Mouse (Mus musculus) left cerebral cortex, adult 2 months (tissue): ENCODE data around the gene Pfdn5. TPM values are rescaled to one million over a fixed set of nuclear protein-coding genes. Genes with fewer than 3 reads are reported as not detected.

Source experiments
- DNase-seq, 2 experiments: peaks; one replicate each; pipeline ENCODE4 v3.0.0; 2021 to 2022; ENCODE audit warnings: low spot score in 2 of 2, mixed read lengths in 1 of 2; ENCODE audit errors: extremely low spot score in 1 of 2
- H3K27ac ChIP-seq: fragments of 200-600 bp; 2 replicates; pipeline ENCODE4 v1.8.1; 2022
- H3K4me3 ChIP-seq: fragments of 200-600 bp; 2 replicates; pipeline ENCODE4 v1.8.1; 2022
- CTCF ChIP-seq: fragments of 200-600 bp; IDR thresholded peaks from 2 replicates; pipeline ENCODE4 v1.8.1; 2022; ENCODE audit warnings: antibody characterized with exemption, mild to moderate bottlenecking, moderate library complexity
- intact Hi-C: fragments of 180-260 bp; cut with DNase I; formaldehyde crosslinking; loops from one replicate; pipeline ENCODE4 v1.15.1; 2025
- total RNA-seq, 2 experiments: library from RNA; stranded (reverse); gene quantifications; 2 replicates each; pipeline ENCODE4 v1.2.3; 2021

Gene Pfdn5
- total RNA-seq, 2 experiments from 2014 or later, result 408 to 428 TPM

GRCm38 (mm10) chr15:102356501-102357325 is 30.8 kb downstream of the Pfdn5 start:
- DNase-seq, result no peak
- intact Hi-C loops, result no loop called here
- no peak for TF ChIP-seq CTCF
- no peak overlapping the region for H3K4me3 ChIP-seq
- peak overlapping the region; percentile 85; the same call in 1 of the 2 replicates for H3K27ac ChIP-seq

DNA sequence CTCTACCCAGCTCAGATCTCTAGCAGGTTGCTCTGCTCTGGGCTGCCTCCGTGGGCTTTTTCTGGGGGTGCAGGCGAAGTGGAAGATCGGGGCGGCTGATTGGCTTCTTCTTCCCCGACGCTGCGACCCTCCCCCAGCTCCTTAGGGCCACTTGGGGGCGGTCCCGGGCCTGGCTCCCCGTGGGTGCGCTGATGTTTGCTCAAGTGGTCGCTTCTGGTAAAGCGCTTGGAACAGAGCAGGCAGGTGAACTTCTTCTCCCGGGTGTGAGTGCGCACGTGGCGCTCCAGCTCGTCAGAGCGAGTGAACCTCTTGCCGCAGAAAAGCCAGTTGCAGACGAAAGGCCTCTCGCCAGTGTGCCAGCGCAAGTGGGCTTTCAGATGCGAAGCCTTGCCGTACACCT is 32.2 kb downstream of the Pfdn5 start:
- H3K27ac ChIP-seq, result no peak overlapping the region
- intact Hi-C loops, result no loop called here
- H3K4me3 ChIP-seq, result no peak overlapping the region
- no peak for DNase-seq
- TF ChIP-seq CTCF, result no peak

- Histone ChIP-seq H3K27ac (no peak overlapping the region), H3K4me3 (no peak overlapping the region)
- intact Hi-C loops, result no loop called here
- no peak for TF ChIP-seq CTCF
- DNase-seq, result no peak
These were observed 32.9 kb downstream of the Pfdn5 start for GRCm38 (mm10) chr15:102358834-102359233.

DNA sequence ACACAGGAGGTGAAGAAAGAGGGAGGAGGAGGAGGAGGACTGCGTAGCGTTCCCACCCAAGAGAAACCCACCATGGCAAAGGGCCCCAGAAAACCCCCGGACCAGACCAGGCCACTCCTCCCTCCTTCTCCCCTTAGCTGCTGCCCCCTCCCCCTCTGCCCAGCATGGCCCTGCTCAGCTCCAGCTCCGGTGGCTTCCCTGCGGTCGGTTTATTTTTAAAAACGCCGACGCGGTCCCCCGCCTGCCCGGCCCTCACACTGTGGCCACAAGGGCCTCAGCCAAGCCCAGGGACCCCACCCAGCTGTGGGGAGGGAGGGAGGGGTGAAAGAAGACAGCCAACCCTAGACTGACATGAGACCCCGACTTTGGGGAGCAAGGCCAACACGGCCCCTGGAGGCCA is 36.7 kb downstream of the Pfdn5 start:
- TF ChIP-seq CTCF, result no peak
- intact Hi-C loops, result no loop called here
- DNase-seq, result no peak

GRCm38 (mm10) chr15:102364678-102365077 is 38.8 kb downstream of the Pfdn5 start:
- H3K4me3 ChIP-seq, result no peak overlapping the region
- no peak overlapping the region for H3K27ac ChIP-seq
- no peak for TF ChIP-seq CTCF
- DNase-seq, result no peak
- intact Hi-C loops, result no loop called here

More for the DNA sequence above, 36.7 kb downstream of the Pfdn5 start:
- Histone ChIP-seq H3K4me3 (no peak overlapping the region), H3K27ac (no peak overlapping the region)

DNA sequence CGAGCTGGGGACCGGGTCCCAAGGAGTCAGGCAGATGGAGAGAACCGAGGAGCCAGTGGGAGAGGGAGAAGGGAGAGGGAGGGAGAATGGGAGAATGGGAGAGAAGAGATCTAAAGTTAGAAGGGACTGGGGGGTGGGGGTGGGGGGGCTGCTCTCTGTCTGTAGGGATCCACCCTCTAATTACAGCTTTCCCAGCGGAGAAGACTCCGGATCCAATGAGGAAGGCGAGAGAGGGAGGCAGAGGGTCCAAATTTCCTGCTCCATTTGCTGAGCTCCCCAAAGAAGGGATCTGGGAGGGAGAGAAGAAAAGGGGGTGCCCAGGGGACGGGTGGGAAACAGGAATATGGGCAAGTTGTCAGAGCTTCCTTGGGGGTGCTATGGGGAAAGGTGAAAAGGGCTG is 40.3 kb downstream of the Pfdn5 start:
- Histone ChIP-seq H3K4me3 (no peak overlapping the region), H3K27ac (no peak overlapping the region)
- TF ChIP-seq CTCF, result no peak
- no peak for DNase-seq
- intact Hi-C loops, result no loop called here

GRCm38 (mm10) chr15:102366733-102367344 is 40.9 kb downstream of the Pfdn5 start, which contains the start of gene Sp7:
Gene Sp7 (minus strand): TSS chr15:102367182.
- no peak for TF ChIP-seq CTCF
- Histone ChIP-seq H3K4me3 (no peak within 1 kb of the TSS), H3K27ac (no peak within 1 kb of the TSS)
- intact Hi-C loops, result no loop called here
- DNase-seq, result no peak

- no peak for DNase-seq
- Histone ChIP-seq H3K4me3 (no peak overlapping the region), H3K27ac (no peak overlapping the region)
- intact Hi-C loops, result no loop called here
- no peak for TF ChIP-seq CTCF
These were observed 44.1 kb downstream of the Pfdn5 start for GRCm38 (mm10) chr15:102369972-102370371.

DNA sequence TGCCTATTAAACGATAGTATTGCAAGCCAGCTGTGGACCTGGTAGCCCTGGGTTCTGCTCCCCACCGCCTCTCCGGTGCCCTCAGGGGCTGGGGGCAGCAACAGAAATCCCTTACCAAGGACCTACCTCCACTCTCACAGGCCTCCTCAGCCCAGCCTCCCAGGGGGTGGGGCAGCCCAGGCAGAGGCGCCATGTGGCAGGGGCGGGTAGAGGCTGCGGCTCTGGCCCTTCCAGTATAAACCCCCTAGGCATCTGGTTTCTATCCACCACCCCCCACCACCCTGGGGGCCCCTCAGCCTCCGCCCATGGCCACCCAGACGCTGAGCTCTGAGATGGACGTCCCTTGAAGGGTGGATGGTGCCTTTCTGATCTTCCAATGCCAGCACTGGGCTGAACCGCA is 44.8 kb downstream of the Pfdn5 start:
- DNase-seq, result no peak
- Histone ChIP-seq H3K4me3 (no peak overlapping the region), H3K27ac (no peak overlapping the region)
- no peak for TF ChIP-seq CTCF
- intact Hi-C loops, result no loop called here

- TF ChIP-seq CTCF, result no peak
- peak; percentile 27 to 40 for DNase-seq
- intact Hi-C loops, result loop anchor here (1.0 to 5.0 kb wide), 2 partner anchors 21 to 34 kb away; no protein-coding TSS in a partner anchor
- Histone ChIP-seq H3K4me3 (peak overlapping the region; percentile 65), H3K27ac (peak overlapping the region; percentile 72)
These were observed 50.7 kb downstream of the Pfdn5 start for GRCm38 (mm10) chr15:102376453-102377162.

- DNase-seq, result peak; percentile 72 to 74
- peak; percentile 84 for TF ChIP-seq CTCF
- Histone ChIP-seq H3K27ac (peak overlapping the region; percentile 72), H3K4me3 (peak overlapping the region; percentile 65)
- intact Hi-C loops, result loop anchor here (1.0 to 5.0 kb wide), 2 partner anchors 22 to 35 kb away; no protein-coding TSS in a partner anchor
These were observed 51.2 kb downstream of the Pfdn5 start for GRCm38 (mm10) chr15:102377163-102377543.

- Histone ChIP-seq H3K4me3 (no peak overlapping the region), H3K27ac (peak overlapping the region; percentile 72; the same call in 1 of the 2 replicates)
- no peak for DNase-seq
- TF ChIP-seq CTCF, result no peak
- intact Hi-C loops, result loop anchor here (1.0 to 5.0 kb wide), 2 partner anchors 23 to 36 kb away; no protein-coding TSS in a partner anchor
These were observed 51.9 kb downstream of the Pfdn5 start for GRCm38 (mm10) chr15:102377810-102378262.

Other genes starting within 250 kb of the Pfdn5 start
- 10 to 100 TPM; 16.4 to 22.8 TPM for gene Tns2, start 225.7 kb upstream of the Pfdn5 start, total RNA-seq
- gene Spryd3, start 189.9 kb upstream of the Pfdn5 start, total RNA-seq, result 100 to 1,000 TPM; 152 TPM
- gene Igfbp6, start 181.8 kb upstream of the Pfdn5 start, total RNA-seq, result 10 to 100 TPM; 57.4 to 64.8 TPM
- gene Soat2, start 175.6 kb upstream of the Pfdn5 start, total RNA-seq, result under 1 TPM in 1 of 2 experiments, not detected in 1; 0.26 TPM
- gene Zfp740, start 122.9 kb upstream of the Pfdn5 start, total RNA-seq, result 10 to 100 TPM; 69.6 to 72.4 TPM
- 10 to 100 TPM; 28.5 to 30.4 TPM for gene Csad, start 121.4 kb upstream of the Pfdn5 start, total RNA-seq
- gene Itgb7, start 94.2 kb upstream of the Pfdn5 start, total RNA-seq, result 1 to 10 TPM in 1 of 2 experiments, under 1 TPM in 1; 0.86 to 1.3 TPM
- 10 to 100 TPM; 13.8 to 17.1 TPM for gene Rarg, start 68.6 kb upstream of the Pfdn5 start, total RNA-seq
- gene Gm9918, start 55.6 kb upstream of the Pfdn5 start, total RNA-seq, result not detected
- 10 to 100 TPM; 40.6 to 42.8 TPM for gene Mfsd5, start 46.7 kb upstream of the Pfdn5 start, total RNA-seq
- 1 to 10 TPM; 1.1 to 1.5 TPM for gene Espl1, start 29.9 kb upstream of the Pfdn5 start, total RNA-seq
- gene Myg1, start 5.6 kb downstream of the Pfdn5 start, total RNA-seq, result 10 to 100 TPM; 65.1 to 67.9 TPM
- gene Aaas, start 24.7 kb downstream of the Pfdn5 start, total RNA-seq, result 10 to 100 TPM; 14.3 to 18.9 TPM
- gene Sp7, start 41.1 kb downstream of the Pfdn5 start, total RNA-seq, result under 1 TPM; 0.27 to 0.61 TPM
- gene Sp1, start 80.0 kb downstream of the Pfdn5 start, total RNA-seq, result 10 to 100 TPM; 26.8 to 27.2 TPM
- gene Amhr2, start 119.3 kb downstream of the Pfdn5 start, total RNA-seq, result 1 to 10 TPM in 1 of 2 experiments, under 1 TPM in 1; 0.98 to 3.2 TPM
- gene Prr13, start 132.9 kb downstream of the Pfdn5 start, total RNA-seq, result 10 to 100 TPM; 46.1 to 47.6 TPM
- 100 to 1,000 TPM; 497 to 500 TPM for gene Pcbp2, start 144.4 kb downstream of the Pfdn5 start, total RNA-seq
- gene Gm10337, start 177.6 kb downstream of the Pfdn5 start, total RNA-seq, result not detected
- gene Map3k12, start 190.9 kb downstream of the Pfdn5 start, total RNA-seq, result 10 to 100 TPM; 96.5 to 96.8 TPM
- gene Tarbp2, start 192.1 kb downstream of the Pfdn5 start, total RNA-seq, result 10 to 100 TPM; 32.4 to 36.2 TPM
- 1 to 10 TPM; 2.4 to 2.6 TPM for gene Npff, start 198.8 kb downstream of the Pfdn5 start, total RNA-seq